Mouse (Mus musculus) cerebellum, postnatal 36 days (tissue): Measurements from ENCODE around the gene Gpc5.

Source experiments
- DNase-seq, 2 experiments: peaks; one replicate each; pipeline ENCODE4 v3.0.0; 2021 to 2022; ENCODE audit warnings: mixed read lengths in 2 of 2

The Gpc5 gene

GRCm38 (mm10) chr14:115391831-115392230 lies 299.8 kb downstream of the Gpc5 start:
- DNase-seq: no peak

- DNase-seq: peak; percentile 7 to 32
Measured at GRCm38 (mm10) chr14:115392894-115393524, 301.0 kb downstream of the Gpc5 start.

DNA sequence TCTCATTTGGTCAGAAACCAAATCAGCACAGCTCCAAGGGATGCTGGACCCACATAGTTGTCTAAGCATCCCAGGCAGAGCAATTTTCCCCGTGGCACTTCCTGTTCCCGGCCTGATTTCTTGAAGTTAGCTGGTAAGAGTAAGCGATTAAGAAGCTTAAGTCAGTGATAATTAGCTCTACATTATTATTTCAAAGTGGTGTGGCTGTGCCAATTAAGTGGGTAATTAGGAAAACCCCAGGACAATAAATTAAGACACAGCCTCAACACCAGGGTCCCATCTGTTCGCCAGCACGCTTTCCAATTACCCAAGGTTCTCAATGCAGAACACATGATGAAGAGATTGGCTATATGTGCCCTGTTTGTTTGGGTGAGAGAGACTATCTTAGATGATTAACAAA lies 314.6 kb downstream of the Gpc5 start:
- no peak for DNase-seq

DNA sequence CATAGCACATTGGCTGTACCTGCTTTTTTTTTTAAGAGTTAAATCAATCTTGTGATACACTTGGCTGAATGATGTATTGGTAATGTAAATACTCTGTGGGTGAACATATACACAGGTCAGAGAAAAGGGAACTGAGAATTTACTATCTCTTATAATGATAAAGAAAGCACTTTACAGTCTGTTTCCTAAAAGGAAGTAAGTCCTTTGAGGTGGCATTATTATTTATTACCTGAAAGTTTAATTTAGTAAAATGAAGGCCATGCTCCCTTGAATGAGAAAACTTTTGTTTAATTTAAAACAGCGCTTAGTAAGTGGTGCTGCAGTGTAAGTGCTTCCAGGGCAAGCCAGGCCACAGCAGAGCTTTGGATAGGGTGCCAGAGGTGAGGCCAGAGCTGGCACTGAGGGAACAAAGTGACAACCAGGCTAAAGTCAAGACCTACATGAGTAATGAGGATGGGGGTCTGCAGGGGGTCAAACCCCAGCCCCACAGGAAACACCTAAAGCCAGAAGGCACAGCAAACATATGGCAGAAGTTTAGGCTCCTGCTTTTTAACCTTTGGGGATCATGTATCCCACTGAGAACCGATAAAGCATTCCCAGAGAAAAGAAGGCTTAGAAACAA lies 315.4 kb downstream of the Gpc5 start:
- no peak for DNase-seq

- no peak for DNase-seq
Measured at GRCm38 (mm10) chr14:115410881-115411280, 318.9 kb downstream of the Gpc5 start.

GRCm38 (mm10) chr14:115411513-115412174 lies 319.6 kb downstream of the Gpc5 start:
- no peak for DNase-seq

- DNase-seq: no peak
Measured at GRCm38 (mm10) chr14:115412821-115413220, 320.8 kb downstream of the Gpc5 start.

DNA sequence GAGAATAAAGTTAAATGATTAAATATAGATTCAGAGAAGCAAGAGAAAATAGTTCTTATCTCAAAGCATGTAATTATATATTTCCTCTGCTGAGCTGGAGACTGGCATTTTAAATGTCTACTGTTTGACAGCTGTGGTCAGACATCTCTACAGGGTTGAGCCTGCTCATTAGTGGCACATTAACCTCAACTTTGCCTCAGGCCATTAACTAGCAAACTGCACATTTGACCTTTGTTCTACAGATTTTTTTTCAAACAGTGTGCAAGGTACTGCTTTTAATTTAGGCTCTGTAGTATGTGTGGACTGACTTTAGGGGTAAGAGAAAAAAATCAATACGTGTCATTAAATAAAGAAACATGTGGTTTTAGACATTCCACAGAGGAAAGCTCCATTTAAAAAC lies 321.4 kb downstream of the Gpc5 start:
- DNase-seq: no peak

- DNase-seq: no peak
Measured at GRCm38 (mm10) chr14:115414545-115414944, 322.5 kb downstream of the Gpc5 start.

DNA sequence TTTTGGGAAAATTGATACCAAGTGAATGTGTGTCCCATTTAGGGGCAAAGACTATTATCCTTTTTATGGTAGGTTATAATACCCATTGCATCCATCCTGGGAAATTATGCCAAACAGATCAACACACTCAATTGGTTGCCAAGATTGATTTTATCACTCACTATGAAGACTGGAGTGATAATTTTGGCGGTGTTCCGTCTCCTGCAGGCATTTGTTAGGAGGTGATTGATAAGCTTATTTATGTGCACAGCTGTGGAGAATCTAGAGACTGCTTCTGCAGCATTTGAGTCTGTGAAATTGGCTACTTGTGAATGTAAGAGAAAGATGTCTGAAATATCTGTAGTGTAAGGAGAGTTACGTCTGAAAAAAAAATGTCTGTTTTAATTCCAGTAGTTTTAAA lies 340.0 kb downstream of the Gpc5 start:
- no peak for DNase-seq

DNA sequence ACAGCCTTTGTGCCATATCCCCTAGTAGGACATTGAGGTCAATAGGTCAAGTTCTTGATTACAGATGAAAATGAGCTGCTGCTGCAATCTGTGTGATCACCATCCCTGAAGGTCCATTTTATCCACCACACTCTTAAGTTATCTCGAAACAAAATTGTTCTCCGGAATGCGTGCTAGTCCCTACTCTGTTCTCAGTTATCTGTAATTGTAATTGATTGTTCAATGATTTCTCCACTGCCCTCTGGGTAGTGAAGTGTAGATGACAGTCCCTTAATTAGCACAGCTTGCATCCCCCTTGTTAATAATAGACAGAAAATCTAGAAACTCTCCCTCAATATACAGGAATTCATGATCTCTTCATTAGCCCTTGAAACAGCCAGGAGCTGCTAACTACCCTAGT lies 340.4 kb downstream of the Gpc5 start:
- DNase-seq: no peak

- no peak for DNase-seq
Measured at GRCm38 (mm10) chr14:115436617-115437016, 344.6 kb downstream of the Gpc5 start.

DNA sequence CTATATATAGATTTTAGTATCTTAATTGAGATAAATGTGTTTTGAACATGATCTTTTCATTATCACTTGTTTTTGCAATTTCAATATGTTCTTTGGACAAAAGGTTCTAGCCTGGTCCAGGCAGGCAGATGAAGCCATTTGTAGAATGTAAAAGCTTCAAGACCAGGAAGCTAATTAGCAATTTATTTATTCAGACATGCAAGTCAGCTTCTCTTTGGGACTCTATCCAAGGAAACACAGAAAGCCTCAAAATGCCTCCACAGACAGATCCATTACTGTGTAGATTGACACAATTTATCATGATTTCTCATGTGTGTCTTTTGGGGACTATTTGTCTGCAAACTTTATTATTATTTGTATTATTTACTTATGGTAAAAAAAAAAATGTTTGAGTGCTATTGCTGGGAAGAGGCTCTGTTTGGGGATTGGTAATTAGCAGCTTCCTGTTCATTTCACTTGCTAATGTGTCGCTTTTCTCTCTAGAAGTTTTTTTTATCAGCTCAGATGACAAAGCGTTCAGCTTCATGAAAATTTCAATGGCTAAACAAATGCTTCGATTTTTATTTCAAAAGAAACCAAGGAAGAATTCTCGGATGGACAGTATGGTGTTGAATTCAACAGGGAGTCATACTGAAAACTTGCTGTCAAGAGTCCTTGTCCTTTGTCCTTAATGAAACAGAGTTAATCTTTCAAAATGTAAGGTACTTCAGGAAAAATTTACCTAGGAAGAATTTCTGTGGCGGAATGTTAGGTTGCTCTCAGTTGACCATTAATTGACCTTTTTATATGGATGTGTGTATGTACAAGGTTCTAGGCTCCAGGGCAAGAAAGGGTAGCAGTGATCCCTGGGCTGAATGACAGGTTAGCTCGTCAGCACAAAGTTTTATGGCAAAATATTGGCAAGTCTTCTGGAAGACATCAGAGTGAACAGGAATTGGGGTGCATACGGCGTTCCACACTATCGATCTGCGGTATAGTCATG lies 353.1 kb downstream of the Gpc5 start:
- DNase-seq: no peak

DNA sequence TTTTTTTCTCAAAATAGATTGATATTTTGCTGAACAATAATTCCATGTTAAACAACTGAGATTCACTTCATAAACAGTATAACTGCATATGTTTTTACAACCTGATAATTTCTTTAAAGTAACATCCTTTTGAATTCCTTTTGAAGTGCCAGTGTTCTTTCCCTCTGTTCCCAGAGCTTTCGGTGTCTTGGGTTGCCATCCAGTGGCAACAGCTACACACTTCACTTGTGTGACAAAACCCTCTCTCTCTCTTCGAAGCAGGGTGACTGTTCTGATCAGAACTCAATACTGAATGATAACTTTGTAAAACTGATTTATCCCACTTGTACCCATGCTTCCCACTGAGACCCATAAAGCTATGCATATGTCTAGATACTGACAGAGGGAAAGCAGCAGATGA lies 358.9 kb downstream of the Gpc5 start:
- DNase-seq: no peak

- no peak for DNase-seq
Measured at GRCm38 (mm10) chr14:115467960-115468359, 375.9 kb downstream of the Gpc5 start.

DNA sequence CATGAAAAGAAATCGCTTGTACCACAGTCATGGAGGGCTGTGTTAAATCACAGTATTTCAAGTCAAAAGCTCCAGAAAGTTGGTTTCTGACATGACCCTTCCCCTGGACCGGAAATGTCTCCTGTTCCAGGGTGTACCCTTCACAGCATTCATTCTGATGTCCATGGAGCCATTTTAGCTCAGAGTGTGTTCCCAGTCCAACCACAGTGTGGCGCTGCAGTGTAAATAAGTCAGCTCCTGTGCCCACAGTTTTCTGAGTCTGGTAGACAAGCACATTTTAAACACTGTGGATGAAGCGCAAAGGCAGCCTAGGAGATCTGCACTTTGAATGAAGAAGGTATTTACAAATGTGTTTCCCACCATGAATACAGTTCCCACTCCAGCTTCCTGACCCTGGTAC lies 383.2 kb downstream of the Gpc5 start:
- peak; percentile 3 to 7 for DNase-seq

- no peak for DNase-seq
Measured at GRCm38 (mm10) chr14:115477360-115477759, 385.3 kb downstream of the Gpc5 start.

GRCm38 (mm10) chr14:115485090-115485489 lies 393.1 kb downstream of the Gpc5 start:
- no peak for DNase-seq

GRCm38 (mm10) chr14:115500794-115501193 lies 408.8 kb downstream of the Gpc5 start:
- no peak for DNase-seq

DNA sequence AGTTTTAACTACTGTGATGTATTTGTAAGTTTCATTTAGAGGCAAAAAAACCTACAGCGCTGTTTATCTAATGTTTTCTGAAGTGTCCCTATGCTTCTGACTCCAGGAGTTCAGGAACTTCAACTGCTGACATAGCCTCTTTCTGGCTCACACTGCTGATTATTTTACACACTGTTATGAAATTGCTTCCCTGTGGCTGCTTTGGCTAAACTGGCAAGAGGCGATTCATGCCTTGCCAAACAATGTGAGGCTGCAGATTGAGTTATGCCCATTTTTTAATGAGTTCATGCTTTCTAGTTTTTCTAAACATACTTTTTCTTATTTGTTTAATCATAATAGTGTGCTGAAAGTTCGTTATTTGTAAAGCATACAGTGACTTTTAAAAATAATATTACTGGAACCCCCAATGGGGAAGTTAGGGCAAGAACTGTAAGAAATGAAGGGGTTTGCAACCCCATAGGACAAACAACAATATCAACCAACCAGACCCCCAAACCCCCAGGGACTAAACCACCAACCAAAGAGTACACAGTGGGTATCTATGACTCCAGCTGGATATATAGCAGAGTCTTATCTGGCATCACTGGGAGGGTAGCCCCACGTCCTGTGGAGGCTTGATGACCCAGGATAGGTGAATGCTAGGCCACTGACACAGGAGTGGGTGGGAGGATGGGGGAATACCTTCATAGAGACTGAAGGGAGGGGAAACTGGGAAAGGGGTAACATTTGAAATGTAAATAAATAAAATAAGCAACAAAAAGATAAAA lies 454.7 kb downstream of the Gpc5 start:
- DNase-seq: no peak

DNA sequence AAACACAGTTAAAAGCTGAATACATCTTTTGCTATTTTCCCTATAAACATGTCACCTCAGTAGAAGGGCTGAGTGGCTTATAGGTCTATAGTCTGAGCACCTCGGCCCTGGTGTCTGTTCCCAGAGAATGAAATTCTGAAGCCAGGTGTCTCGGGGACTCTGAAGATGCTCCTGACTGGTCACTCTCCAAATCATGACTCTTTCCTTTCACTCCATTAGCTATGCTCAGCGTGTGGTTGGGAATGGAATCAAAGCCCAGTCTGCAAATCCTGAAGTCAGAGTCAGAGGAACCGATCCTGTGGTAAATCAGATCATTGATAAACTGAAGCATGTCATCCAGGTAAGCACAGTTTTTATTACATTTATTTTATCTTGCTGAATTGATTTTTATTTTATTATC lies 460.0 kb downstream of the Gpc5 start:
- DNase-seq: no peak
